Mouse (Mus musculus) forebrain, embryonic 10.5 days (tissue): Measurements from ENCODE around the gene Phf2. TPM values are rescaled to one million over a fixed set of nuclear protein-coding genes. Genes with fewer than 3 reads are reported as not detected.

Experiments
- polyA plus RNA-seq: library from polyadenylated mRNA; unstranded; fragments of >200 nt; fragmentation: Nextera tagmentation; extraction: Ambion mirVana; gene quantifications from 2 replicates; pipeline ENCODE4 v1.2.1, GENCODE M21; 2016

Phf2 gene
- polyA plus RNA-seq, 1 experiment from 2014 or later, result 7.7 TPM

Other genes starting within 250 kb of the Phf2 start
- 7.1 and 8.2 TPM in 2 replicates for gene Ptpdc1, start 245.5 kb downstream of the Phf2 start, polyA plus RNA-seq
- gene Barx1, start 208.1 kb downstream of the Phf2 start, polyA plus RNA-seq, result 0.66 and 1.3 TPM in 2 replicates
- 13.7 and 14.5 TPM in 2 replicates for gene Fam120a, start 96.9 kb upstream of the Phf2 start, polyA plus RNA-seq